Mouse (Mus musculus) CH12F3 (cell line): Measurements from ENCODE around the gene Ptprd.
"Not testable (repeated sequence)": the region's sequence is repeated elsewhere in the genome, so short reads cannot be mapped to it uniquely, and the experiment has no call there.

Experiments
- in situ Hi-C: fragments of 300-500 bp; cut with MboI; formaldehyde crosslinking; loops from 2 replicates; pipeline ENCODE4 v1.14.3; 2020; ENCODE audit warnings: low sequenced_read_pairs

Ptprd gene

GRCm38 (mm10) chr4:77961711-77962110 is 250.1 kb downstream of the Ptprd start:
- in situ Hi-C loops, result no loop called here

- in situ Hi-C loops, result no loop called here
These were observed 322.3 kb downstream of the Ptprd start for GRCm38 (mm10) chr4:77889489-77889888.

GRCm38 (mm10) chr4:77880213-77880612 is 331.5 kb downstream of the Ptprd start:
- in situ Hi-C loops, result no loop called here

- in situ Hi-C loops, result no loop called here
These were observed 350.5 kb downstream of the Ptprd start for GRCm38 (mm10) chr4:77861269-77861668.

- in situ Hi-C loops, result not testable (repeated sequence)
These were observed 414.4 kb downstream of the Ptprd start for GRCm38 (mm10) chr4:77797391-77797790.

GRCm38 (mm10) chr4:77777237-77777636 is 434.5 kb downstream of the Ptprd start:
- in situ Hi-C loops, result no loop called here

GRCm38 (mm10) chr4:77763790-77764189 is 448.0 kb downstream of the Ptprd start:
- in situ Hi-C loops, result no loop called here

- in situ Hi-C loops, result no loop called here
These were observed 468.4 kb downstream of the Ptprd start for GRCm38 (mm10) chr4:77743391-77743790.

GRCm38 (mm10) chr4:77721908-77722307 is 489.9 kb downstream of the Ptprd start:
- in situ Hi-C loops, result no loop called here

GRCm38 (mm10) chr4:77717792-77718191 is 494.0 kb downstream of the Ptprd start:
- in situ Hi-C loops, result no loop called here

- in situ Hi-C loops, result no loop called here
These were observed 501.5 kb downstream of the Ptprd start for GRCm38 (mm10) chr4:77710231-77710630.

- in situ Hi-C loops, result no loop called here
These were observed 513.5 kb downstream of the Ptprd start for GRCm38 (mm10) chr4:77698294-77698693.

- in situ Hi-C loops, result no loop called here
These were observed 536.0 kb downstream of the Ptprd start for GRCm38 (mm10) chr4:77675798-77676197.

- in situ Hi-C loops, result no loop called here
These were observed 547.0 kb downstream of the Ptprd start for GRCm38 (mm10) chr4:77664761-77665160.

- in situ Hi-C loops, result no loop called here
These were observed 549.5 kb downstream of the Ptprd start for GRCm38 (mm10) chr4:77662309-77662708.

- in situ Hi-C loops, result no loop called here
These were observed 556.1 kb downstream of the Ptprd start for GRCm38 (mm10) chr4:77655669-77656068.

- in situ Hi-C loops, result no loop called here
These were observed 562.0 kb downstream of the Ptprd start for GRCm38 (mm10) chr4:77649615-77650325.

- in situ Hi-C loops, result no loop called here
These were observed 562.9 kb downstream of the Ptprd start for GRCm38 (mm10) chr4:77648911-77649310.

- in situ Hi-C loops, result no loop called here
These were observed 564.2 kb downstream of the Ptprd start for GRCm38 (mm10) chr4:77647451-77648137.

- in situ Hi-C loops, result no loop called here
These were observed 567.3 kb downstream of the Ptprd start for GRCm38 (mm10) chr4:77644435-77644834.

- in situ Hi-C loops, result no loop called here
These were observed 571.7 kb downstream of the Ptprd start for GRCm38 (mm10) chr4:77640022-77640421.

GRCm38 (mm10) chr4:77613129-77613528 is 598.6 kb downstream of the Ptprd start:
- in situ Hi-C loops, result no loop called here
